Mouse (Mus musculus): ENCODE measurements around the gene Ugt1a10. TPM values are rescaled to one million over a fixed set of nuclear protein-coding genes. Genes with fewer than 3 reads are reported as not detected.
A peak's percentile ranks its signal among the peaks of the same experiment; 100 is the strongest.

Gene Ugt1a10
- total RNA-seq, 2 experiments from 2014 or later: not detected

DNA sequence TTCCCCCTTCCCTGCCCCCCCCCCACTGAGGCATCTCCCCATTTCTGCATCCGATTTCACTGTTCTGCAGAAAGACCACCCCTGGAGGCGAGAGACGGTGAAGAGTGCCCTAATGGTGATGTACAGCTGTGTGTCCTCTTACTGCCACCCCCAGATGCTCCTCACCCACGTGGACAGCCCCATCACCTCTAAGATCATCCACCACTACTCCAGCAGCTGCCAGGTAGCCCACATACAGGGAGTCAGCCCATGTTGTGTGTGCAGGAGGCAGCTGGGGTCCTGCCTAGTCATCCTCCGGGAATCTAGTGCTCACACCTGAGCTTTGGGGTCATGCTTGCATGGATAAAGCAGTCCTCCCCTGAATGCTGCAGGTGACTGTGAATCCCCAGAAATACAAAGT lies 188.7 kb downstream of the Ugt1a10 start:
- ATAC-seq (replicated peaks; ENCODE audit: low FRiP score, poor library complexity, severe bottlenecking): no peak

- no peak for ATAC-seq (replicated peaks; ENCODE audit: low FRiP score, poor library complexity, severe bottlenecking)
Measured at GRCm38 (mm10) chr1:88245881-88246280, 190.7 kb downstream of the Ugt1a10 start.

DNA sequence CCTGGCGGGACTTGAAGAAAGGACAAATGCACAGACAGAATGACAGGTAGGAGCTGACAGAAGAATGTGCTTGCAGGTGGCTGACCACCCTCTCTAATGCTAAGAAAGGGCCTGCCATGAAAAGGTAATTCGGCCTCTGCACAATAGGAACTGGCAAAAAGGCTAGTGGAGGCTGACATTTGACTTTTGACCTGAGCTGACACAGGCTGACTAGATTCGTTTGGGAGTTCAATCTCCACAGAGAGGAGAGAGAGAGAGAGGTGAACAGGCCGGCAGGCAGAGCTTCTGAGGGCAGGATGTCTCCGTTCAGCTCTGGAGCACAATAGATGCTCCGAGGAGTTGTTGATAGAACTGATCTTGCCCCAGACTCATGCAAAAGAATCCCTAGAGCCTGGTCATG lies 191.2 kb downstream of the Ugt1a10 start:
- ATAC-seq (replicated peaks; ENCODE audit: low FRiP score, poor library complexity, severe bottlenecking): no peak

DNA sequence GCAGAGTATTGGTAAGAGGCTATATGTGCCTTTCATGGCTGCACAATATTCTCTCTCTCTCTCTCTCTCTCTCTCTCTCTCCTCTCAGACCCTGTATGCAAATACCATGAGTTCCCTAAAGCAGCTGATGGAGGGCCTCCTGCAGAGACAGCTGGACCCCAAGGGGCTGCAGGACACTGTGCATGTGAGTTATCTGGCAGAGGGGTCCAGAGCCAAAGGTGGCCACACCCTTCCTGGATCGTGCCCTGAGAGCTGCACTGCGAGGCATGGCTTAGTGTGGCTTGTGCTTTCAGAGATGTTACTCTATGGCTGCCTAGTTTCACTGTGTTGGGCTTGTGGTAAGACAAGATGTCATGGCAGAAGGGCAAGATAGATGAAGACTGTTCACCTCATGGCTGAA lies 192.5 kb downstream of the Ugt1a10 start:
- ATAC-seq (replicated peaks; ENCODE audit: low FRiP score, poor library complexity, severe bottlenecking): no peak

DNA sequence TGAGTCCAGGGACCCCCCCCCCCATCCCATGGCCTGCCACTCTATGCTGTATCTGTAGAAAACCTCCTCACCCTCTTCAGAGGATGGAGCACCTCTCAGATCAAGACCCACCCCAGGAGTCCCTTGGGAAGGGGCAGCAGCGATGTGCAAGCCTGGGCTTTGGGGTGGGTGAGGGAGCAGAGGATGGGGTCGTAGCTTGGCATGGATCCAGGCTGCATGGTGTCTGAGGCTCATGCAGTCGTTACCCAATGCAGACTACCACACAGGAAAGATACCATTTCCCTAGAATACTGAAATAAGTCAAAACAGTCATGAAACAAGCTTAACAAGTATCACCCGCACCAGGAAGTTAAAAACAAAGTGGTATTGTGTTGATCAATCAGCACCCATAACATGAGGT lies 193.5 kb downstream of the Ugt1a10 start:
- ATAC-seq (replicated peaks; ENCODE audit: low FRiP score, poor library complexity, severe bottlenecking): no peak

DNA sequence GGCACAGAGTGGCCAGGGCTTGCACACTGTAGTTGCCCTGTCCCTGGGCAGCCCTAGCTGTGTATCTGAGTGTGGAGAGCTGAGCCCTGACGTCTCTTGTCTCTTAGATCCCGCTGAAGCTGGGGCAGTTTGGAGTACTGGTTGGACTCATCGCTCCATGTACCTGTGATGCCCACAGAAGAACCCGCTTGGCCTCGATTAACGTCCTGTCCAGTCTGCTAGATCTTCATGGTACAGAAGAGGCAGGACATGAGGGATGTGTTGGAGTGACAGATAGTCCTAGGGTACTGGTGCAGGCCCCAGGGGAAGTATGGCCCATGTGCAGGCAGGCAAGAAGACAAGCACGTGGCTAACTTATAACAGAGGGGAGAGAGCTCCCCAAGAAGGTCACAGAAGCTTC lies 194.4 kb downstream of the Ugt1a10 start:
- ATAC-seq (replicated peaks; ENCODE audit: low FRiP score, poor library complexity, severe bottlenecking): no peak

DNA sequence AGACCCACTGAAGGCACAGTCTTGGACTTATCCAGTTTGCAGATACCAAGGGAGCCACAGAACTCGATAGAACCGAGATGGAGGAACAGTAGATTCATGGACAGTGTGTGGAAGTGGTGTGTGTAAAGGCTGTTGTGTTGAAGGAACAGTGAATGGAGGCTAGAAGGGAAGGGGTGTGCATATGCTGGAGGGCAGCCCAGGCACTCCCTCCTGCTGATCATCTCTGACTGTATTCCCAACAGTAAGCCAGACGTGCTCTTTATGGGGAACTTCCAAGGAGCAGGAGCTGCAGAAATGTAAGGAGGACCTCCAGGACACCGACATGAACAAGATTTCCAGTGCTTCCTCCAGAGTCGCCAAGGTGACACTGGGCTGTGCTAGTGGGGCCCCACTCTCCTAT lies 194.8 kb downstream of the Ugt1a10 start:
- no peak for ATAC-seq (replicated peaks; ENCODE audit: low FRiP score, poor library complexity, severe bottlenecking)

DNA sequence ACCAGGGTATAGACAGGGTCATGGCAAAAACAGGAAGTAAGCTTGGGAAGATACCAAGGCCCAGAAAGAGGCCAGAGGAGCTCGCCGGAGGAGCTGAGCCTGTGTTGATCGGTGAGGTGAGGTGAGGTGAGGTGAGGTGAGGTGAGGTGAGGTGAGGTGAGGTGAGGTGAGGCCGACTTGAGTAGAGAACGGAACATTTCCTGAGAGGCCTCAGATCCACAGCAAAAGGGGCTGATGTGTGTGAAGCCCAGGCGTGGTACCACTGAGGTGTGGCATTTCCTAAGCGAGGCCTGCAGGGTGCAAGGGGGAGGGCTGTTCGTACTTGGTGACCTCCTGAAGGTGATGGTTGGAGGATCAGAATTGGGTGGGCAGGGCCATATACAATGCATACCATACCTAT lies 197.9 kb downstream of the Ugt1a10 start:
- ATAC-seq (replicated peaks; ENCODE audit: low FRiP score, poor library complexity, severe bottlenecking): no peak

DNA sequence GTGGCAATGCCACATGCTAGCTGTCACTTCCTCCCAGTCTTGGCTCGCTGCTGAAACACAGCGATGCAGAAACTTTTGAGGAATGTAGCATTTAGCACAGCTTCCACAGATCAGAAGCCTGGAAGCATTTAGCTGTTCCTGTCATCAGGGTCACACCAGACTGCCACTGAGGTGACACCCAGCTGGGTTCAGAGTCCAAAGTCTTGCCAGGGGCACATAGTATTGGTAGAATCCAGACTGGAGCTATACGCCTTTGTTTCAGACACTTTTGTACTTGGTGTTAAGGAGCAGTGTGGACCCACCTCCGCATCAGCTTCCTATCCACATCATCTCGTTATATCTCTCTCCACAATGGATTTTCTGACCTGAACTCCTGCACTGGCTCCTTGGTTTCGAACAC lies 198.4 kb downstream of the Ugt1a10 start:
- no peak for ATAC-seq (replicated peaks; ENCODE audit: low FRiP score, poor library complexity, severe bottlenecking)

DNA sequence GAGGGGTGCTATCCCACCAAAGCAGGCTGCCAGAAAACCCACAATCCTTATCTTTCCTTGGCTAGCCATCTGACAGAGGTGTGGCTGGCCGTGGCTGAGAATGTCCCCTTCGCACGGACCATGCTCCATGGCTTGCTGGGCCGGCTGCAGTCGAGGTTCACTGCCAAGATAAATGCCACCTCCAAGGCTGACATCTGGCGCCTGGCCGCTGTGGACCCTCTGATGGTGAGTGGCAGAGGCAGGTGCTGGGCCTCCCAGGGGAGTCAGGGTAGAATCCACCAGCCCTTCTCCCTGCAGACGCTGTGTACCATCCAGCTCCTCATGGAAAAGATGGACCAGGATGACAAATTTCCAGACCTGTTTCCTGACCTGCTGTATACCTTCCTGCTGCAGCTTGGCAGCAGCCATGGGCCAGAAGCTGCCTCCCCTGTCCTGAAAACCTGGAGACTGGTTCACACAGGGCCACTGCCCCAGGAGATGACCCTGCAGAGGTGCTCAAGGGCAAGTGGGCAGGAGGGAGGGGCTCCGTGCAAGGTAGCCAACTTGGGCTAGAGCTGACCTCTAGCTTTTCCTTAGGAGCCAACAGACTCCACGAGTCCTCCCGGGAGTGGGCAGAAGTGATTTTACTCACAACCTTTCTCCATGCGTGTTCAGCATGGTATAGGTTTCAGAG lies 199.7 kb downstream of the Ugt1a10 start:
- ATAC-seq (replicated peaks; ENCODE audit: low FRiP score, poor library complexity, severe bottlenecking): no peak

DNA sequence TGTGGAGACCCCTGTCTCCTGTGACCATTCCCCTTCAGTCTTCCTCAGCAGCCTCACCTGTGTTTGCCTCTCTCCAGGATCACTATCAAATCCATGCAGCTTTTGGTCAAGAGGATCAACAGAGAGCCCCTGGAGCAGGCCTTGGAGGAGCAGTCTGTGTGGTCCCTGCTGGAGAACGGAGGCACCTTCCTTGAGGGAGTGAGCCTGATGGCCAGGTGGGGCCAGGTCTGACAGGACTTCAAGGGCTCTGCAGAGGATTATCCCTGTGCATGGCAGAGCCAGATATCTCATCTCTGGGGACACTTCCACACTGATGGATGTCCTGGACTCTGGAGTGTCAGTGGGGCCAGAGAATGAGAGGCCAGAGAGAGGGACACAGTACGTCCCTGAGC lies 200.3 kb downstream of the Ugt1a10 start:
- no peak for ATAC-seq (replicated peaks; ENCODE audit: low FRiP score, poor library complexity, severe bottlenecking)

- no peak for ATAC-seq (replicated peaks; ENCODE audit: low FRiP score, poor library complexity, severe bottlenecking)
Measured at GRCm38 (mm10) chr1:88255989-88256754, 201.0 kb downstream of the Ugt1a10 start.

GRCm38 (mm10) chr1:88256886-88257663 lies 201.9 kb downstream of the Ugt1a10 start:
- ATAC-seq (replicated peaks; ENCODE audit: low FRiP score, poor library complexity, severe bottlenecking): no peak

DNA sequence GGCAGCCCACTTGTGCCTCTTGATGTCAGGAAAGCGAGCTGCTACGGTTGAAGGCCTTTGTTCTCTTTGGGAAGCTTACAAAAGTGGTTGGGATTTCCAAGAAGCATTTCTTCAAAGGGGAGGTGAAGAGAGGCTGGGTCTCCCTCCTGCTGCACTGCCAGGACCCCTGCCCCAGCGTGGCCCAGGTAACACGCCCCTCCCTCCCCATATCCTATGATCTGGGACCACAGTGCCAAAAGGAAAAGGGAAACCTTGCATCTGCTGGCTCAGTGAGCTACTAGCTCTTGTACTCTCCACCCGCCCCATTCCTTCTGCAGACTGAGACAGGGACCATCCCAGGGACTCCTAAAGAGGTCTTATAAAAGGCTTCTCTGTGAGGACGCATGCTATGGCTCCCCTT lies 202.5 kb downstream of the Ugt1a10 start:
- no peak for ATAC-seq (replicated peaks; ENCODE audit: low FRiP score, poor library complexity, severe bottlenecking)

GRCm38 (mm10) chr1:88258361-88258760 lies 203.2 kb downstream of the Ugt1a10 start:
- ATAC-seq (replicated peaks; ENCODE audit: low FRiP score, poor library complexity, severe bottlenecking): no peak

GRCm38 (mm10) chr1:88258881-88259642 lies 203.9 kb downstream of the Ugt1a10 start:
- 0 out of 2 replicates have a peak, but pooled peaks have one; percentile 8 for ATAC-seq (replicated peaks; ENCODE audit: low FRiP score, poor library complexity, severe bottlenecking)

- ATAC-seq (replicated peaks; ENCODE audit: low FRiP score, poor library complexity, severe bottlenecking): no peak
Measured at GRCm38 (mm10) chr1:88259643-88260024, 204.4 kb downstream of the Ugt1a10 start.

- 0 out of 2 replicates have a peak, but pooled peaks have one; percentile 2 for ATAC-seq (replicated peaks; ENCODE audit: low FRiP score, poor library complexity, severe bottlenecking)
Measured at GRCm38 (mm10) chr1:88260114-88260513, 204.9 kb downstream of the Ugt1a10 start.

GRCm38 (mm10) chr1:88260604-88261377 lies 205.6 kb downstream of the Ugt1a10 start:
- no peak for ATAC-seq (replicated peaks; ENCODE audit: low FRiP score, poor library complexity, severe bottlenecking)

Measured in erythroid progenitor cell, adult 5-6 weeks (primary cell).